Mouse (Mus musculus) lung, postnatal 14 days (tissue): Measurements from ENCODE around the gene Nebl.
A peak's percentile ranks its signal among the peaks of the same experiment; 100 is the strongest.

ENCODE experiments used
- DNase-seq: peaks from one replicate; pipeline ENCODE4 v3.0.0; 2021

Gene Nebl

GRCm38 (mm10) chr2:17730957-17731830 lies at the start of gene Nebl:
TSS of gene Nebl (minus strand) at chr2:17731464.
- peak; percentile 64 for DNase-seq

GRCm38 (mm10) chr2:17770246-17770825 lies 39.1 kb upstream of the Nebl start:
- no peak for DNase-seq

GRCm38 (mm10) chr2:17769242-17769755 lies 38.0 kb upstream of the Nebl start:
- DNase-seq, result no peak

DNA sequence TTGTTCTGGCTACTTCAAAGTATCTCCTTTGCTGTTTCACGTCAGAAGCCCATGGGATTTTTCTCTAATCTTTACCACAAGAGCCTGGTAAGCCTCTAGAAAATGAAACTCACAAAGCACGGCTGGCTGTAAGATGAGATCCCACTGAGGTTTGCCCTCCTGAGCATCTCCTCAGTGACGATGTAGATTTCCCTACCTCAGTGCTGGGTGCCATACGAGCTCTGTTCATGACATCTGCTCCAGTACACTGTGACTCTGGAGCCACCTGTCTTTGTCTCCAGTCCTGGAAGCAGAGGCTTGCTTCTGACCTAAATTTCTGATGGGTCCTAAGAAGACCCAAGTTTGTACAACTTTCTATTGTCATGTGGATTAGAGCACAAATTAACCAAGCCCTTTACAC lies 25.0 kb upstream of the Nebl start:
- no peak for DNase-seq

- no peak for DNase-seq
Measured at GRCm38 (mm10) chr2:17742051-17742763, 10.9 kb upstream of the Nebl start.

- DNase-seq, result no peak
Measured at GRCm38 (mm10) chr2:17741555-17741954, 10.3 kb upstream of the Nebl start.

DNA sequence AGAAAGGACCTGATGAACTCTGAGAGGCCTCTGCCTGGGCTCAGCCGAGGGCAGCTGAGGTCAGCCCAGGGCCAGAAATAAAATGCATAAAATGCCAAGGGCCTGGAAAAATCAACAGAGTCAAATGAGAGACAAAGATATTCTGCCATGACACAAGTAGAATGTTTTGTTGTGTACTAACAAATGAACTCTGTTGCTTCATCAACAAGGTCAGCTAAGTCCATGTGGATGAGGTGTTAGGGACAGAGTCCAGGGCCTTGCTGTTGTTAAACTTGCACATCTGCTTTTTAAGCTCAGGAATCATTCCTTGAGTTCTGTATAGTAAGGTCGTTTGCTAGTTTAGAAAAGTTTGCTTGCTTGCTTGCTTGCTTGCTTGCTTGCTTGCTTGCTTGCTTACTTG lies 9.2 kb upstream of the Nebl start:
- DNase-seq, result no peak

DNA sequence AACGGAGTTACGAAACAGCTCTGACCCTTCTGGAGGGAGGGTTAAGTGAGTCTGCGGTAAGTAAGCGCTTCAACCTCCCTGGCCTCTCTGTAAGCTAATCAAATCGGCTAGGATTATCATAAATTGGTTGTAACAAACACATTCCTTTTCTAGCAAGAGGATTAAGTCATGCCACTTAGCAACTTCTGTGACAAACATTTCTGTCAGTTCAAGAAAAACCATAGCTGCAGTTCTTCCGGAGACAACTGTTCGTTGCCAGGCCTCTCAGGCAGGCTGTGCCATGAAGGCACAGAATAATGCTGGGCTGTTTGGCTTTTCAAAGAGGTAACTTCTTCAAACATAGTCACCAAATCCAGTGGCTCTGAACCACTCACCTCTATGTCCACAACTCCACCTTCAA lies 946 bp upstream of the Nebl start:
- no peak for DNase-seq

DNA sequence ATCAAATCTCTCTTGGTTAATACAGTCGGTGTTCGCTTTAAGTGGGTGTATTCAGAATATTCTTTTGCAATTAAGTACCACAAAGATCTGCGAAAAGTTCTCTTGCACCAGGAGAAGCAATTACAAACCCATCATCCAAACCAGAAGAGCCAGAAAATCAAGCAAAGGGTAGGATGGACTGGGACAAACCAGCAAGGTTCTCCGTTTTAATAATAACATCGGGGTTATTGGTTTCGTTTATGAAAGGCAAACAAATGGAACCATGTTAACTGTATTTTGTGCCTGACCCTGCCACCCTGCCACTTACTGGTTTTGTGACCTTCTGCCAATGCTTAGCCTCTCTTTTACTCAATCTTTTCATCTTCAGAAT lies 552 bp upstream of the Nebl start:
- DNase-seq, result no peak

DNA sequence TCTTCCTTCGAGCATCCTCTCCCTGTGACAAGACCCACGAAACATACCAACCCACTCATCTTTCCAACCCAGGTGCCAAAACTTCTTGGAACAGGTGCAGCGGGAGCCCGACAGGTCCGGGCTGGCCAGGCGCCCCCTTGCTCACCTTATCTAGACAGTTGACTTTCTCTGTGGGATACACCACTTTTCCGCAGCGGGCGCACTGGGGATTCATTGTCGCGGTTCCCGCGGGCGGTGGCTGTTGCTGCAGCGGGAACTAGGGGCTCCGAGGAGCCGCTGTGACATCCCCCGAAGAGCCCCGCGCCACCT lies 662 bp downstream of the Nebl start:
- DNase-seq, result no peak

- DNase-seq, result peak; percentile 40
Measured at GRCm38 (mm10) chr2:17729770-17730647, 1.3 kb downstream of the Nebl start.

- DNase-seq, result no peak
Measured at GRCm38 (mm10) chr2:17724405-17724804, 6.9 kb downstream of the Nebl start.

DNA sequence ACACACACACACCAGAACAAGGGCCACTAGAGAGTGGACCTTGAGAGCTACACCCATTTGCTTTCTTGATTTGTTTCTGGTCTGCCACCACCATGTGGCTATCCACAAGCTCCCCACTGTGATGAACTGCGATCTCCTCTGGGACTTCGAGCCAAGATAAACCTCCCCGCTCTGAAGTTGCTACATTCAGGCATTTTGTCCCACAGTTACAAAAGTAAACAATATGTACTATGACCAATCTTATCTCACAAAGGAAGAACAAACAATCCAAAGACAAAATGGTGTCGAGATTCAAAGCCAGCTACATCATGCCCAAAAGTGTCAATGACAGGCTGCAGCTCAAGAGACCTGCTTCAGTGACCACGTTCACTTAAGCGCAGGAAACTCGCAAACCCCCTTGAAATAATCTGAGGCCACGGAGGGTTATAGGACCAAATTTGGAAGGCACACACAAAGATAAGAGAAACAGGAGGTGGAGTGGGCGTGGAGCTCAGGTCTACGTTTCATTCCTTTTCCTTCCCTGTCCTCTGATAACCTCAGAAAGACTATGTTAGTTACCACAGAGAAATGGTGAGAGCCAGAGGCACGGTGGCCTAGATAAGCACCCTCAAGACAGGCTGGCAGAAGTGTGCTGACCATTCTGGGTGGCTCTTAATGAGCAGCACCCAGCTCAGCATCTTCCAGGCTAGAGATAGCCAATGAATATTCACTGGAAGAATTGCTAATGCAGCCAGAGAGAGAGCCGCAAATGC lies 7.8 kb downstream of the Nebl start:
- DNase-seq, result no peak

DNA sequence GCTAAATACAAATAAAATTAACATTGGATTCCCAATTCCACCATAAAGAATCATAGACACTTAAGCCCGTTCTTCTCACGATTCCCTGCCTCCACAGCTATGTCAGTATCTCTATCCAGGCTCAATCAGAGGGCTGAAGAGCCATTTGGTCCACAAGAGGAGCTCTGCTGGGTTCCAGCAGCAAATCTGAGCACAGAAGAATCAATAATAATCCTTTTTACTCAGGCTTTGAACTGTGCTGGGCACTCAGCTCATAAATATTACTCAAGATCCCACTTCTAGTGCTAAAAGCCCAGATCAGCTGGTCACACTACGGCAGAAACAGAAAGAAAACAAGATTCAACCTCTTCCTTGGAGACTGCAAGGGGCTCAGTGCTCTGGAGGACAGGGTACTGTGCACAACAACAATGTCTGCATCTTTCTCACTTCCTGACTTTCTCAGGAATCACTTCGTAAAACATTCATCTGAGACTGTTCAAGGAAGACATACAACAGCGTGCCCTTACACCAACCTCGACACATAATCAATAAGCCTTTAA lies 10.0 kb downstream of the Nebl start:
- DNase-seq, result no peak

DNA sequence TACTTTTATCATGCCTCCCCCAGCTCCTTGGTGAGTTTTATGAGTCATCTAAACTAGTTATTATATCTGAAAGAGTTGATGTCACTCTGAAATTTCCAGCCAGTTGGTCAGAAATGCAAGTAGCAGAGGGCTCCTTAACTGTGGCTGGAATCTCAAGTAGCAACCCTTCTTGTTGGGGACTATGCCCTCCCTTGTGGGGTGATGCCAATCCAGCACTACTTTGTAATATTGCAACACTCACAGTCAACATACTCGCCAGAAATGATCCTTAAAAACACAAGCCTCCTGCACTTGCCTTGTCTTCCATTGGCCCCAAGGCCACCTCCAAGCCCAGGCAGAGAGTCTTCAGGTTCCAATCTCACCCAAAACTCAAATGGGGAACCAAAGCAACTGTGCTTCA lies 13.0 kb downstream of the Nebl start:
- peak; percentile 33 for DNase-seq

- no peak for DNase-seq
Measured at GRCm38 (mm10) chr2:17717200-17717599, 14.1 kb downstream of the Nebl start.

GRCm38 (mm10) chr2:17715149-17715767 lies 16.0 kb downstream of the Nebl start:
- peak; percentile 20 for DNase-seq

- DNase-seq, result no peak
Measured at GRCm38 (mm10) chr2:17714661-17715060, 16.6 kb downstream of the Nebl start.

GRCm38 (mm10) chr2:17714124-17714523 lies 17.1 kb downstream of the Nebl start:
- no peak for DNase-seq

DNA sequence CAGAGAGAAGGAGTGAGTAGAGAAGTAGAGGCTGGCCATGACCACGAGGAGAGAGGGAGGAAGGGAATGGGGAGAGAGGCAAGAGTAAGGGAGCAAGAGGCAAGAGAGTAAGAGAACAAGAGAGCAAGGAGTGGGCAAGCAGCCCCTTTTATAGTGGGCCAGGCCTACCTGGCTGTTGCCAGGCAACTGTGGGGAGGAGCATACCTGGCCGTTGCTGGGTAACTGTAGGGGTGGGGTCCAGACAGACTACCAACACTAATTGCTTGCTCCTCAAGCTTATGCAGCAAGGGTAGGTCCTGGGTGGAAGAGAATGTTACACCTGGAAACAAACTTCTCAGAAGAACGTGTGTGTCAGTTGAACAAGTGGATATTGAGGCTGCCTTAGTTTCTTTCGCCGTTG lies 20.0 kb downstream of the Nebl start:
- no peak for DNase-seq

- no peak for DNase-seq
Measured at GRCm38 (mm10) chr2:17710083-17710482, 21.2 kb downstream of the Nebl start.
